Mouse (Mus musculus): ENCODE measurements around the gene Zfp638.
A peak's percentile ranks its signal among the peaks of the same experiment; 100 is the strongest.
"Not testable (repeated sequence)": the region's sequence is repeated elsewhere in the genome, so short reads cannot be mapped to it uniquely, and the experiment has no call there.

The Zfp638 gene

DNA sequence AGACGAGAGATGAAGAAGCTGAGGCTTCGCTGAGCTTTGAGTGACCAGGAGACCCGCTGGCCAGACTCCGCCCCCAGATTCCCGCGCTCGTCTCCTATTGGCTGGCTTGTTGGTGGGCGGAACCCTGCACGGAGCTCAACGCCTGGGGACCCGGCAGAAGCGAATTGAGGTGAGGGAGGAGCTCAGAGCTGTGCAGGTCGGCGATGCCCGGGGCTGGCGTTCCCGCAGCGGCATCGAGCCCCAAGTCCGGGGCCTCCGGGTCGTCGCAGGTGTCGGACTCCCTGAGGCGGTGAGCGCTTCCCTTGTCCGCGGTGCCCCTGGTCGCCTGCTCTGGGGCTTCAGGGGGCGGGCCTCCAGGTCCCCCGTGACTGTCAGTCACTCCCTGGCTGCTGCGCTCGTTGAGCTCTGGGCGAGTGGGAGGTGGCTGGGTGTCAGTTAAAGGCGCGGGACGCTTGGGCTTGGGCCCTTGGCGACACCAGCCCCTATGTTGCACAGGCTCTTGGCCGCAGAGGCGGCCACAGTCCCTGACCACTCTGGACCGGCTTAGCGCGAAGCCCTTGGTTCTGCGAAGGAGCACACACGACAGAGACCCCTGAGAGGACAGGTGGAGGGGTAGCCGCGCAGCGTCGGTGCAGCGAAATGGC, at the start of gene Zfp638:
TSS of gene Zfp638 (plus strand) at position 156 of the 644 bp plus-strand sequence.
- peak; percentile 95 for DNase-seq

DNA sequence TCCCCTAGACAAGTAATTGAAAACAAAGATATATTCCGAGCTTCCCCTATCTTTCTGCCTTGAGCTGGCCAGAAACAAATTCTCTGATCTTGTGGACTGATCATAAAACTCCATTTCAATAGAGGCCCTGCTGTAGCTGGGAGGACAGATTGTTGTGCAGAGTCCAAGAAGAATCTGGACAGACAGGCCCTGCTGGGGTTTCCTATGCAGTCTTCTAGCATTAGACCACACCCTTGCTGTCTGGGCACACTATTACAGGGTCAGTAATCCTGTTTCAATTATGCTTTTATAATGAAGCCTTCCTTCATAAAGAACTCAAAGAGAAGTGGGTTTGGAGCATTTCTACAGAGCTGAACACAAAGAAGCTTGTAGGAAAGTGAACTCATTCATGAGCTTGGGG, 47.9 kb upstream of the Zfp638 start:
- DNase-seq = no peak

DNA sequence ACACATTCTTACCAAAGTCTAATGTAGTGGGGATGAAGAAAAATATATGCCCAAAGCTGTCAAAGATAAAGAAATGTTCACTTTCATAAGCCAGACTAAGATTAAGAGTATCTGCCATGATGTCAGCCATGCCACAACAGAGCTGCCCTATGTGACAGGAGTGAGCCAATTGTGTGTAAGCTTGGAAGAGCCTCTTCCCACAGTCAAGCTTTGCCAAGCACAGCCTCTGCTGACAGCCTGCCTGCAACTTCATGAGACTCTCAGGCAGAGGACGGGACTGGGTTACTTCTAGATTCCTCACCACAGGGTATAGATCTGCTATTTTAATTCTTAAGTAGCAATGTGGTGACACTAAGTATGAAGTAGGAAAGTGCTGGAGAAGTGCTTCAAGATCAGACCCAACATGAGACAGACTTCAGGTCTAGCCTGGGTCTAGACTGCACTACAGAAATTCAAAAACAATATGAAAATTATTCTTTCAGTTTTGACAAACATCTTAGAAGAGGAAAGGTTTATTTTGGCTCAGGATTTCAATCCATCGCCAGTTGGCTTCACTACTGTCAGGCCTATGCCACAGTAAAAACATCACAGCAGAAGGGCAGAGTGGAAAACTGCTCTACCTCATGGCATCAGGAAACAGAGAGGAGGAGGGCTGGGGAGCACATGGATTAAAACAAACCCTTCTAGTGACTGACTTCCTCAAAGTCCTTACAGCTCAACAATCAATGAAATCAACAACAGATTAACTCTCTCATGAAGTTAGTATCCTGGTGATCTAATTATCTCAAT, 46.0 kb upstream of the Zfp638 start:
- no peak for DNase-seq

DNA sequence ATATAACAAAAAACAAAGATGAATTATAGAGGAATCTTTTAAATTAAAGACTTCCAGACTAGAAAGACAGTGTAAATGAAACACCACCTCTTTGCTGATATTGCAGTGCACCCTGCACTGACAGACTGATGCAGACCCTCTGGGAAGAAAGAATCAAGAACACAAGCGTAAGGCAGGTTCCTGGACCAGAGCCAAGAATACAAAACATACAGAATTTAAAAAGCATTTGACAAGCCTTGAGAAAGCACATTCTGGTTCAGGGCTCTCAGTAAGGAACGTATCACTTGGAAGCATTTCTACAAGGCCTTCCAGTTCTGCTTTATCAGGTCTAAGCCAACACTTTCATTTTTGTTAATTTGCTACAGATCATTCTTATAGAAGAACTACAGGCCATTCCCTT, 45.1 kb upstream of the Zfp638 start:
- no peak for DNase-seq

DNA sequence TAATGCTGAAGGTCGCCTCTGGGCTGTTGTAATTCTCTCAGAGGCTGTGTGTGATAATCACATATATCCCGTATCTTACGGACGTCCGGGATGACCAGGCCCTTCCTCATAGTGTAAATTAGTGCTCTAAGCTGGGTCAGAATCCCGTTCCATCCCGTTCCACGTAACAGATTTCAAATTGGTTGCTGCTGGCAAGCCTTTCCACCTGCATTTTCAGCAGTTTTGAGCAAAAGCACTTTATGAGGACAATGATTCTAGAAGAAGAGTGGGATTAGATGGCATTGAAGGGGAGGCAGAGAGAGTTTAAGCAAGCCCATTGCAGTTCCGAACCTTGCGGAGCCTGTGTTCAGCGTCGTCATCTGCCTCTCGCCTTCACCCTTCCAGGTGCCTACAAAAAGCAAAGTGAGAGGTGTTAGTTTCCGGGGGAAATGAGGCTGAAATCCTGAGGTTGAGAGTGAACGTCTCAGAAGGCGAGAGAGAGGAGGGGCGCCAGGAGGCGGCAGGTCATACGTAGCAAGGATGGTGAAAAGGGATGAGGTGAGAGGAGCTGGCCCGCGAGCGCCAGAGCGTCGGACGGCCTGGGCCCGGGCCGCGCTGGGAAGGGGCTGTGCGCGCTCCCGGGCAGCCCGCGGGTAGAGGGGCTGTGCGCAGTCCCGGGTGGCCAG, 35.8 kb upstream of the Zfp638 start:
- DNase-seq = no peak

DNA sequence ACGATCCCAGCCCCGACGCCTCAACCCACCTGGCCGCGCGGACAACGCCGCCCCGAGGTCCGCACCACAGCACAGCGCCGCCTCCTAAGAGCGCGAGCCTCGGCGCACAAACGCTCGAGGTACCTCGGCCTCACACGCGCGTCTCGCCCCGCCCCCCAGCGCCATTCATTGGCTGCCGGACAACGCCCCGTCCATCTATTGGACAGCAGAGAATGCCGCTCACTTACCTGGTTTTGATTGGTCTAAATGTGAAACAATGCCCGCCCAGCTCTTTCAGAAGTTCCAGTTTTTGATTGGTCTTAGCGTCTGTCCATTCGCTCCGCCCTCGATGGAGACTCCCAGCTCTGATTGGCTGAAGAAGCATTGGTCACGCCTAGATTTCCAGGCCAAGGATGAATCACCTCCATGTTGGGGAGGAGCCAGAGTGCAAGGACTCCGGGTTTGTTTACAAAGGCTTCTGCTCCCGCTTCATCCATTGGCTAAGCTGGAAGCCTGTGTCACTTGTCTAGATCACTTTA, 35.2 kb upstream of the Zfp638 start, which contains the start of gene Paip2b:
TSS of gene Paip2b (minus strand) at position 136 of the 518 bp plus-strand sequence.
- DNase-seq = peak; percentile 99

DNA sequence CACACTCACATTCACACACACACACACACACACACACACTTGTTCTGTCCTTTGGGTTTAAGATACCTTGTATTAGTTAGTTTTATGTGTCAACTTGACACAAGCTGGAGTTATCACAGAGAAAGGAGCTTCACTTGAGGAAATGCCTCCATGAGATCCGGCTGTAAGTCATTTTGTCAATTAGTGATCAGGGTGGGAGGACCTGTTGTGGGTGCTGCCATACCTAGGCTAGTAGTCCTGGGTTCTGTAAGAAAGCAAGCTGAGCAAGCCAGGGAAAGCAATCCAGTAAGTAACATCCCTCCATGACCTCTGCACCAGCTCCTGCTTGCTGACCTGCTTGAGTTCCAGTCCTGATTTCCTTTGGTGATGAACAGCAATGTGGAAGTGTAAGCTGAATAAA, 34.5 kb upstream of the Zfp638 start:
- not testable (repeated sequence) for DNase-seq

DNA sequence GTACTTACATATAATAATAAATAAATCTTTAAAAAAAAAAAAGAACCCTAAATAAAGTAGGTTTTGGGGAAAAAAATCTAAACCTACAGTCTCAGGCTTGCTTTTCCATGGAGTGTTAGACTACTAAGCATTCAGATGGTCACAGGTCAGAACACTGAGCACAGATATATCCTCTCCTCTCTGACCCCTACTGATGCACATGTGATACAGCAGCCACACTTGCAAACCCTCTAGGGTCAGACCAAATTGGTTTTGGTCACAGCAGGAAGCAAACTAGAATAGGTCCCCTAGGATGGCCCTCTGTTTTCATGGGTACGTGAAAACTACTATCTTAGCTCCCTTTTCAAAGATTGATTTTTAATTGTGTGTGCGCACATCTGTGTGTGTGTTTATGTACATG, 30.1 kb upstream of the Zfp638 start:
- no peak for DNase-seq

DNA sequence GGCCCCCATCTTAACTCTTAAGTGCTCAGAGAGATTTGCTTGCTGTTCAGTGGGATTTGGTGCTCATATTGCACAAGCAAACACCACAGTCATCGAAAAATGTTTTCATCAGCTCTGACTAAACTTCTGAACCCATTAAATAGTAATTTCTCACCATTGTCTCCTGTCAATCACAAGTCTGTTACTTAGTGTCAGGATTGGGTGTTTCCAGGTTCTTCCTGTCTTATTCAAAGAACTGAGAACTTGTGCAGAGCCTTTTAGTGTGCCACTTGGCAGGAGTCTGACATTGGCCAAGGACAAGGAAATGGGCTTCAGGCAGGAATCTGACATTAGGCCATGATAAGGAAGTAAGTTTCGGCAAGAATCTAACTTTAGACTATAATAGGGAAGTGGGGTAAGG, 28.9 kb upstream of the Zfp638 start:
- no peak for DNase-seq

DNA sequence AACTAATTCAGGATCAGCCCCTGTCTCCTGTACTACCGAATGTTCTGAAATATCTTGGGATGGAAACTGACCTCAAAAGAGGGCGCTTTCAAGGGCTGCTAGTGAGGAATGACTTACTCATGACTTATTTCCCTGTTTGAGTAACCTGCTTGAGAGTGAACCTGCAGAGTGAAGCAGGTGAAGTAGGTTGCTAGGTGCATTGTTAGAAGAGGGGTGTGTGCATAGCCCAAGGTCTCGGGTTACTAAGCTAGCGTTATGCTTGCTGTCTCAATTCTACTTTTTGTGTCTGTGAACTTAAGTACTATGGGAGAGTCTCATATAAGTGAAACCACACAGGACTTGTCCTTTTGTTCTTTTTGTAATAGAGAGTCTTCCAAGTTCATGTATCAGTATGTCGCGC, 26.8 kb upstream of the Zfp638 start:
- no peak for DNase-seq

DNA sequence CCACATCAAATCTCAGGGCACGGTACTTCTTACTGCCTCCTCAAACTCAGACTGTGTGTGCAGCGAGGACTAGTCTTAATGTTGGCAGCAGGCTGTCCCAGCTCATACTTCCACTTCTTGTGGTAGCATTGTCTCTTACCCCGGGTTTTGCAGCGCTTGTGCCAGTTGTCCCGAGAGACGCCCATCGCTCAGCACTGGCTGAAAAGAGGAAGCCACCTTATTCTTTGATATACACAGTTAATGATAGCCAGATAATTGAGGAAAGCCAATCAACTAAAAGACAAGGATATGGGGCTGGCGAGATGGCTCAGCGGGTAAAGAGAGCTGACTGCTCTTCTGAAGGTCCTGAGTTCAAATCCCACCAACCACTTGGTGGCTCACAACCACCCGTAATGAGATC, 22.0 kb upstream of the Zfp638 start:
- DNase-seq = no peak

DNA sequence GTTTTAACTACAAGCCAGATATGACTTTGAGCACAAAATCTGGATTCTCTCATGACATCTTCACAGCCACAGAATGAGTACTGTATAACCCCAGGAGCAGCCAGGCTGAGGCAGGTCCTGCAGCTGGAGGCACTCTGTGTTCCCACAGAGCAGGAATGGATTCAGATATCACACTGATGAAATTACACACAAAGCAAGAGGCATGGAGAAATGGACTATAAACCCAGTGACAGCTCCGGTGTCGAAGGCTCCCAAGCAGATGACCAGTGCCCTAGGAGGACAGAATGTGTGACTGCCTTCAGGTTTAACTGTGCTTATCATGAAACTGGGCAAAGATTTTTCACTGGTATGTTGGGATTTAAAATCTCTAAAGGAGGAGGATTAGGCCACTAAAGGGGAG, 20.8 kb upstream of the Zfp638 start:
- DNase-seq = no peak

DNA sequence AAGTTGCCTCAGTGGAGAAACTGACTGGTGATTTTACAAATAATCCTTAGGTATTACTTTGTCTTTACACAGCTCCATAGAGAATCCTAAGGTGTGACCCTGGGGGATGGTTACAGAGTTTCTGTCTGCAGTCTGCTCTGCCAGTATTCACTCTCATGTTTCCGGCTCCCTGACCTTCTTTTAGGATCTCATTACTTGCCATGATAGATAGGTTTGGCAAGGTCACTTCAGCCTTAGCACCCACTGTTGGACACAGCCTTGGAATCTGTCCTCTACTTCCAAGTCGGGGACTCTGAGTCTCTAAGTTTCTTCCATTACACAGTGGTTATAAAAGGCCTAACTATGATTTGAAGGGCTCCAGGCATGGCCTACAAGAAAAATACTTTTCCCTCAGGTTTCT, 17.5 kb upstream of the Zfp638 start:
- no peak for DNase-seq

DNA sequence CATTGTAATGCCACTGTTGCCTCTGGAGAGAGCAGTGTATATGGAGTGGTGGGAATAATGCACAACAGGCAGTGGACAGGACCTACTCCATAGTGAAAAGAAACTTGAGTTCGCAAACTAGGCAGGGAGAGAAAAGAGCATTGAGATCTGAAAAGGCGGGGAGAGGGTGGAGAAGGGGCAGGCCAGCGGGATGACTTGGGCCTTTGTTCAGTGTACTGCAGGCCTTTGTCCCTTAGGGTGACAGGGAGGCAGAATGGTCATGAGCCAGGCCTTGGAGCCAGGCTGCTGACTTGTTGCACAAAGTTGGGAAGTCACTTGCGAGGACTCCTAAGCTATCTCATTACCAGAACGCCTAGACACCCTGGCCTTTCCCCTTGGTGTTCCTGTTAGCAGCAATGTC, 9.4 kb upstream of the Zfp638 start:
- no peak for DNase-seq

DNA sequence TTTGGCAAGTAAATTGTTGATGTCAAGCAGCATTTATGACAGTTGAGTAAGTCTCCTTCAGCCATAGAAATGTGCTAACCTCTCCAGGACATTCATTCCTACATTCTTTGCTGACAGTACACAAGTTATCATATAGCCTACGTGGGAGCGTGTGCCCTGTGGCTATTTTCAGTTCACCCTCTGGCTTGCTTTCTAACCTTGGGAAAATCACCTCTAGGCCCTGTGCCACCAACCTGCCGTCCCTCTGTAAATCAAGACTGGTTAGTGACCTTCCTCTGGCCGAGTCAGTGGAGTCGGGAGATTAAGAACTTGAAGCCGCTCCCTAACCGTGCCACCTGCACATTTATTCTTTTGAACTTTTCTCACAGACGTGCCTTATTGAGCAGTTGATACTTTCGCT, 6.9 kb upstream of the Zfp638 start:
- DNase-seq = no peak

DNA sequence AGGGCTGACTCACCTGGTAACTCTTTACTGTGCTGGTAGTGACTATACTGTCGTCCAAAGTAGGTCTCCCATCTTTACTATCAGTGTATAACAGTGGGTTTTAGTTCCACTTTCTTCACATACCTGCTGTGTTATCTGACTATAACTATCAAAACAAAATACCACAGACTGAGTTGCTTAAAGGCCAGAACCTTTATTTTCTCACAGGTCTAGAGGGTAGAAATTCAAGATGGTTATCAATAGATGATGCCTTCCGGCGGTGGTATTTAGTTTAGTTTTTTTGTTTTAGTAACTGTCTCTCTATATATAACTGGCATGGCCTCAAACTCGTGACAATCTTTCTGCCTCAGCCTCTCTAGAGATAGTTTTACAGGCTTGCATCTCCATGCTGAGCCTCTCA, 3.4 kb upstream of the Zfp638 start:
- DNase-seq = no peak

DNA sequence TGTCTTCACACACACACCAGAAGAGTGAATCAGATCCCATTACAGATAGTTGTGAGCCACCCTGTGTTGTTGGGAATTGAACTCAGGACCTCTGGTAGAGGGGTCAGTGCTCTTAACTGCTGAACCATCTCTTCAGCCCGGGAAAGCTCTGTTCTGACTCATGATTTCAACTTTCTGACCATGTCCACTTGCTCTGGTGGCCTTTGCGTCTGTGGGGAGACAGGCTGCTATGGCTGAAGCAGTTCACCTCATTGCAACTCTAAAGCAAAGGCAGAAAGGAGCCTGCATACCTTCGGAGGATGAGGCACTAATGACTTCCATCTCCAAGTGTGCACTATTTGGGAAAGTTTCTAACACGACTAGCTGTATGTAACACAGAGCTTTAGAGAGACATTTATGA, 486 bp upstream of the Zfp638 start:
- no peak for DNase-seq

DNA sequence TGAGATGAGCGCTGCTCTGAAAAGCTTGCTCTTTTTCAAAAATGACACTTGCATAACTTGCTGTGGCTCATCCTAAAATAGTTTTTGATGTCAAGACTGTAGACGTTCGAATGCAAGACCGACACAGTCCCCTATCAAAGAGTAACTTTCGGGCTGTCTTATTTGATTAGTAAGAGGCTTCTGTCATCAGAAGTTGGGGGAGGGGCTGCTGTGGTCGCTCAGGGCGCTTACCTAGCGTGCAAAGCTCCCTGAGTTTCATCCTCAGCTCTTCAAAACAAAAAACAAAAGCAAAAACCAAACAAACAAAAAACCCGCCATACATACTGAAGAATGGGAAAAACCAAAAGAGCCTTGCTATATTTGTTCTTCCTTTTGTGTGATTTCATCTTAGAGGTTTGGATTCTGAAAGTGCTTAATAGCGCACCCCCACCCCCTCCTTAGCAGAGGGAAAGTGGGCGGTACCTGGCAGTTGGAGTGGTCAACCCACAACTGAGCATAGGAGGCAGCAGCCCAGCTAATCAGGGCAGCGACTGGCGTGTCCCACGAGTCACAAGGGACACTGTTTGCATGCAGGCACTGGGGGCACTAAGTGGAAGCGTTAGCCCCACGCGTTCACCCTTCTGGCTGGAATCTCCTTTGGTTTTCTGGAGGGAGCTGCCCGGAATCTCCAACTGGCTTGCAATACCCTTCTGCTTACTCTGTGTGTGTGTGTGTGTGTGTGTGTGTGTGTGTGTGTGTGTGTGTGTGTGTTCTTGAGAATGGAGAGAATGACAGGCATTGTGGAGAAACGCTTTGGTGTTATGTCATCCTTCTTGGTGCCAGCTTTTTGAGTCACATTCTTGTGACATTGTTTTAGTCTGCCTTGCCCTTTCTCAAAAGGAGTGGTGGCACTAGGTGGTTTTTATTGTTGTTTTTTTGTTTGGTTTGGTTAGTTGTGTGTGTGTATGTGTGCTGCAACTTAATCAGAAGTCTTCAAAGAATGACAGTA, 983 bp downstream of the Zfp638 start:
- peak; percentile 49 for DNase-seq

DNA sequence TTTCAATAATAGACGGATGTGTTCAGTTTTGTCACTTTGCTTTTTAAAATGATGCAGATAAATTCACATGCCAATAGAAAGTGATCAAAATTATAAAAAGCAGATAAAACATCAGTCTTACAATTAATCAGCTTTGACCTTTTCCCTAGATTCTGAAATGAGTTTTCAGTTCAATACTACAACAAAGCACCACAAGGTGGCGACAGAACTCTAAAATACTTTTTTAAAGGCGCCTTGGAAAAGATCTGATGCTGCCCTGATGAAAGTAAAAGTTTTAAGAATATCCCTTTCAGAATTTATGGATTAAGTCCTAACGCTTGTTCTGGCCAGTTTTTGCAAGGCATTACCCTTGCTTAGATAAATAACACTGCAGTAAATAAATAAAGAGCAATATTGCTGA, 12.9 kb downstream of the Zfp638 start:
- peak; percentile 73 for DNase-seq

DNA sequence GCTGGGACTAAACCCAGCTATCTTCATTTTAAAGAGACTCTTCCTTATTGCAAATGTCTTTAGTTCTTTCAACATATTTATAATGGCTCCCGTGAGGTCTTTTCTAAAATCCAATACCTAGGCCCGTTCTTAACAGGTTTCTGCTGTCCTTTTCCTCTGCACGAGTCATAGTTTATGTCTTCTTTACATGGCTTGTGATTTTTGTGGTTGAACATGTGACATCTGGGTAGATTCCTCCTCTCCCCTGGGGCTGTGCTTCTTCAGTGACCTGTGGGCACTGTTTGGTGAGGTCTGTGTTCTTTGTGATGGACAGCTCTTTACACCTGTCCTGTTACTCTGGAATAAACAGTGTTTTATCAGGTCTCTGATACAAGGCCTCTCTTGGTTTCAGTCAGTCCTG, 19.9 kb downstream of the Zfp638 start:
- no peak for DNase-seq

DNA sequence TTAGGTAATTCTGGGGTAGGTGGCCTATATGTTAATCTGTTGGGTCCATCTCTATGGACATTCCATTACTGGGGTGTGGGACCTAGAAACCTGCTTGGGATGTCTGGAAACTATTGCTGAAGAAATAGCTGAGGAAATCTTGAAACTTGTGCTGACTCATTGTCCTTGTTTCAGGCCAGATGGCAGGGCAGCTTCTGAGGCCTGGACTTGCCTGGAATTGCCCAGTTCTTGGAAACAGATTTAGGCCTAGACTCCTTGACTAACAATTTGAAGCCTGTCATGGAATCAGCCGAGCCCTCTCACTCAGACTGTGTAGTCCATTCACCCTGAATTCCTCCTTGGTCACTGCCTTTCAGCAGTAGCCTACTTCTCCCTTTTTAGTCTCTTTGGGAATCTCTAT, 21.9 kb downstream of the Zfp638 start:
- no peak for DNase-seq

DNA sequence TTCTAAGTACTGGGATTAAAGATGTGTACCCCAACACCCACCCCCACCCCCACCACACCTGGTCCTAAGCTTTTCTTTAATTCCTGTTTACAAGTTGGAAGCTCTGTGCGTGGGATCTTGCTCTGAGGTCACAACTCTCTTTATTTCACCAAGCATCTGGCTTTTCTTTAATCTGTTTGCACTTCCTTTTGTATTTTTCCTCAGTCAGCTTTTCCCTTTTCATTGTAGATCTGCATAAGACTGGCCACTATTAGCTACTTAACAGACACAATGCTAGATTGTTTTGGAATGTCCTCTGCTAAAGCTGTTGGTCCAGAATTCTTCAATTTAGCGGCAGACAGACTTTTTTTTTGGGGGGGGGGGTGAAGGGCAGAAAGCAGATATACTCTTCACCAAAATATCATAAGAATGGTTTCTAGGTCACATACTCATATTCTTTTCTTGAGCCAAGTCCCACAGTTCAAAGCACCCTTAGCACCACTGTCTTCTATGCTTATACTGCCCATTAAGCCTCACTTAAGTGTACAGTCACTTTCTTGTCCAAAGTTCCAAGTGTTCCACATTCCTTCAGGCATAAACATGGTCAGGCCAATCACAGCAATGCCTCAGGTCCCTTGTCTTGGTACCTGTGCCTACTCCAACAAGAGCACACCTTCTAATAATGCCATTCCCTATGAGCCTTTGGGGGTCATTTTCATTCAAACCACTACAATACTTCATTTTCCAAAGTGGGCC, 23.5 kb downstream of the Zfp638 start:
- no peak for DNase-seq
